Mouse (Mus musculus) brain, embryonic 18.5 days (tissue): ENCODE data around the gene Fam174a.

Source experiments
- DNase-seq: peaks from one replicate; pipeline ENCODE4 v3.0.0-alpha.2; 2012; ENCODE audit warnings: low read depth, low spot score

The Fam174a gene

GRCm38 (mm10) chr1:95313393-95314228 lies at the start of gene Fam174a:
TSS of gene Fam174a (plus strand) at chr1:95313623.
- DNase-seq: peak; percentile 81

GRCm38 (mm10) chr1:95263843-95264242 lies 49.6 kb upstream of the Fam174a start:
- no peak for DNase-seq

- DNase-seq: peak; percentile 14
These were observed 45.3 kb upstream of the Fam174a start for GRCm38 (mm10) chr1:95267950-95268724.

GRCm38 (mm10) chr1:95273321-95273720 lies 40.1 kb upstream of the Fam174a start:
- DNase-seq: no peak

- DNase-seq: no peak
These were observed 5.1 kb upstream of the Fam174a start for GRCm38 (mm10) chr1:95308324-95308723.

- DNase-seq: no peak
These were observed 769 bp downstream of the Fam174a start for GRCm38 (mm10) chr1:95314229-95314555.

GRCm38 (mm10) chr1:95315981-95316380 lies 2.6 kb downstream of the Fam174a start:
- DNase-seq: peak; percentile 45

- DNase-seq: no peak
These were observed 8.8 kb downstream of the Fam174a start for GRCm38 (mm10) chr1:95322219-95322618.

- DNase-seq: no peak
These were observed 9.6 kb downstream of the Fam174a start for GRCm38 (mm10) chr1:95323004-95323403.

GRCm38 (mm10) chr1:95326856-95327255 lies 13.4 kb downstream of the Fam174a start:
- DNase-seq: no peak

GRCm38 (mm10) chr1:95339618-95340017 lies 26.2 kb downstream of the Fam174a start:
- no peak for DNase-seq

GRCm38 (mm10) chr1:95342242-95342641 lies 28.8 kb downstream of the Fam174a start:
- DNase-seq: peak; percentile 28

GRCm38 (mm10) chr1:95343585-95344485 lies 30.4 kb downstream of the Fam174a start:
- DNase-seq: peak; percentile 12

- DNase-seq: no peak
These were observed 40.7 kb downstream of the Fam174a start for GRCm38 (mm10) chr1:95354146-95354545.

- no peak for DNase-seq
These were observed 43.5 kb downstream of the Fam174a start for GRCm38 (mm10) chr1:95356904-95357303.

- DNase-seq: no peak
These were observed 50.3 kb downstream of the Fam174a start for GRCm38 (mm10) chr1:95363692-95364091.

GRCm38 (mm10) chr1:95366616-95367373 lies 53.4 kb downstream of the Fam174a start:
- no peak for DNase-seq

GRCm38 (mm10) chr1:95367748-95368147 lies 54.3 kb downstream of the Fam174a start:
- no peak for DNase-seq

GRCm38 (mm10) chr1:95375443-95375842 lies 62.0 kb downstream of the Fam174a start:
- no peak for DNase-seq

- no peak for DNase-seq
These were observed 67.6 kb downstream of the Fam174a start for GRCm38 (mm10) chr1:95381028-95381427.
